Comparison of ENCODE assay signal across 26 mouse cellular contexts in the genomic region with DNA sequence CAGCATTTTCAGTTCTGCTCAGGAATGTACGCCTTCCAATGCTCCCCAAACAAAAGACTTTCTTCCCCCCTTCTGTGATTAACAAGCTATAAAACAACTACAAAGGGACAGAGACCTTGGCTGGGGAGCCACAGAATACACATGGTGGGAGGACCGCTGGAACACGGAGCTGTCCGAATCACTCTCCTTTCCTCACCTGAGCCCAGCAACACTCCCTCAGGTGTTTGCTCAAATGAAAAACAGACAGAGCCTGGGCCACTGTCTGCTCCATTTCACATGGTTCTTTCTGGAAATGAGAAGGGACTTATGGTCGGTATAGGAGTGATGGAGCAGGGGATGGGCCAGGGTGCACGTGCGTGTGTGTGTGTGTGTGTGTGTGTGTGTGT.
DNase-seq lines count a peak whose midpoint lies in the region; ATAC-seq and TF ChIP-seq lines count a peak whose summit lies in the region.
"Had no signal": no experiment of that assay in that cellular context is flagged by ENCODE, and none has a peak within 500 bp of the region (broad histone marks: within the 10 kb centered on the region; RNA-seq: fewer than 3 reads in every experiment).

No protein-coding gene starts in this region.

- H3K4me1 ChIP-seq in limb, embryonic 13.5 days, result peaks cover 22% of the 10 kb centered on the region
- peaks cover 21% of the 10 kb centered on the region for H3K4me1 ChIP-seq in limb, embryonic 10.5 days
- H3K4me1 ChIP-seq in limb, embryonic 14.5 days (ENCODE audit: control insufficient read depth, insufficient read depth, low read length), result peaks cover 7% of the 10 kb centered on the region; the same call in 1 of the 2 replicates
- H3K4me1 ChIP-seq: embryonic facial prominence, embryonic 13.5 days; forebrain, embryonic 13.5 days; heart, embryonic 15.5 days; intestine, embryonic 15.5 days had no signal

- no peaks in the 10 kb centered on the region for H3K36me3 ChIP-seq in limb, embryonic 13.5 days
- no peaks in the 10 kb centered on the region for H3K36me3 ChIP-seq in limb, embryonic 10.5 days
- no peaks in the 10 kb centered on the region for H3K36me3 ChIP-seq in limb, embryonic 14.5 days (ENCODE audit: control insufficient read depth, insufficient read depth, low read length)
- H3K36me3 ChIP-seq: embryonic facial prominence, embryonic 13.5 days; forebrain, embryonic 10.5 days; heart, embryonic 12.5 days; heart, embryonic 15.5 days; intestine, embryonic 15.5 days had no signal

- no peak overlapping the region for H3K4me3 ChIP-seq in limb, embryonic 13.5 days
- no peak overlapping the region for H3K4me3 ChIP-seq in limb, embryonic 10.5 days
- H3K4me3 ChIP-seq in limb, embryonic 14.5 days (replicated peaks; ENCODE audit: low read length), result no peak overlapping the region
- H3K4me3 ChIP-seq: embryonic facial prominence, embryonic 13.5 days; forebrain, embryonic 10.5 days; forebrain, embryonic 13.5 days; heart, embryonic 12.5 days; heart, embryonic 15.5 days; intestine, embryonic 15.5 days had no signal

- TF ChIP-seq POLR2A in limb, embryonic 14.5 days (IDR thresholded peaks at IDR 0.05; ENCODE audit: borderline replicate concordance, extremely low read depth, insufficient read depth, insufficient read length), result no peak

- H3K27ac ChIP-seq in limb, embryonic 13.5 days, result no peak overlapping the region
- H3K27ac ChIP-seq in limb, embryonic 10.5 days, result no peak overlapping the region
- no peak overlapping the region for H3K27ac ChIP-seq in limb, embryonic 14.5 days (replicated peaks; ENCODE audit: low read depth, low read length)
- H3K27ac ChIP-seq: embryonic facial prominence, embryonic 13.5 days; forebrain, embryonic 10.5 days; forebrain, embryonic 13.5 days; heart, embryonic 15.5 days; intestine, embryonic 15.5 days had no signal

- DNase-seq in adrenal gland, postnatal 14 days, result peak; percentile 10
- DNase-seq in adrenal gland, adult 18-20 months (ENCODE audit: low spot score in 2 of 2), result no peak
- DNase-seq in heart, adult 11 months, result peak; percentile 80
- DNase-seq in heart, postnatal 36 days, result no peak
- no peak for DNase-seq in limb, embryonic 10.5 days (ENCODE audit: low spot score)
- DNase-seq in limb, embryonic 14.5 days (ENCODE audit: low spot score), result no peak
- DNase-seq in cerebellum, adult 8-10 months, result no peak
- DNase-seq: adrenal gland, adult 8-10 months; adrenal gland, postnatal 36 days; cerebellum, adult 18-20 months; cerebellum, adult 9-11 months; forebrain, postnatal 0 days; gastrocnemius, postnatal 10 days; gastrocnemius, postnatal 36 days; heart, adult 18-20 months; heart, postnatal 10 days; heart, postnatal 4 days; kidney, adult 11 months had no signal

- H3K9me3 ChIP-seq in limb, embryonic 13.5 days, result no peaks in the 10 kb centered on the region
- H3K9me3 ChIP-seq in limb, embryonic 10.5 days (replicated peaks), result no peaks in the 10 kb centered on the region
- H3K9me3 ChIP-seq in limb, embryonic 14.5 days (ENCODE audit: control insufficient read depth, low read length), result no peaks in the 10 kb centered on the region
- H3K9me3 ChIP-seq: embryonic facial prominence, embryonic 13.5 days; forebrain, embryonic 10.5 days; forebrain, embryonic 13.5 days; heart, embryonic 12.5 days; heart, embryonic 15.5 days; intestine, embryonic 15.5 days had no signal

- no peaks in the 10 kb centered on the region for H3K27me3 ChIP-seq in limb, embryonic 13.5 days
- H3K27me3 ChIP-seq in limb, embryonic 10.5 days (ENCODE audit: low read depth, poor library complexity, severe bottlenecking), result no peaks in the 10 kb centered on the region
- H3K27me3 ChIP-seq in limb, embryonic 14.5 days (ENCODE audit: control insufficient read depth, insufficient read depth, low read length), result no peaks in the 10 kb centered on the region
- H3K27me3 ChIP-seq: embryonic facial prominence, embryonic 13.5 days; forebrain, embryonic 13.5 days; heart, embryonic 12.5 days; heart, embryonic 15.5 days; intestine, embryonic 15.5 days had no signal

- 46% methylated on average over 7 of the region's 7 CpGs for WGBS in limb, embryonic 13.5 days
- WGBS in limb, embryonic 10.5 days, result 68% methylated on average over 7 of the region's 7 CpGs
- WGBS in limb, embryonic 14.5 days, result 33% methylated on average over 7 of the region's 7 CpGs

- 0 out of 2 replicates have a peak, but pooled peaks have one; percentile 19 for ATAC-seq in limb, embryonic 13.5 days (ENCODE audit: low FRiP score, low read depth)
- peak; percentile 51; the same call in 1 of the 2 replicates for ATAC-seq in limb, embryonic 14.5 days (ENCODE audit: low FRiP score, low read depth)
- ATAC-seq: forebrain, embryonic 13.5 days; forebrain, postnatal 0 days; hindbrain, embryonic 16.5 days; intestine, embryonic 15.5 days had no signal

- no peak overlapping the region; the same call in 1 of the 2 replicates for H3K4me2 ChIP-seq in limb, embryonic 13.5 days (replicated peaks)
- H3K4me2 ChIP-seq in limb, embryonic 14.5 days (replicated peaks; ENCODE audit: low read depth, low read length, severe bottlenecking), result no peak overlapping the region
- H3K4me2 ChIP-seq: embryonic facial prominence, embryonic 13.5 days; forebrain, embryonic 13.5 days; heart, embryonic 12.5 days; heart, embryonic 15.5 days; intestine, embryonic 15.5 days had no signal

- intact Hi-C loops in heart, postnatal 36 days (cut with DNase I), result no loop called here

- H3K9ac ChIP-seq in limb, embryonic 13.5 days, result no peak overlapping the region
- no peak overlapping the region for H3K9ac ChIP-seq in limb, embryonic 14.5 days (ENCODE audit: low read depth, low read length, severe bottlenecking)
- H3K9ac ChIP-seq: embryonic facial prominence, embryonic 13.5 days; forebrain, embryonic 13.5 days; forebrain, postnatal 0 days; heart, embryonic 12.5 days; heart, embryonic 15.5 days; intestine, embryonic 15.5 days had no signal

Comparison
In these comparisons a context has a peak if more than half of its experiments do, and no peak if none do; other contexts are left out.
1. DNase-seq: peak in adrenal gland, postnatal 14 days (single experiment) and heart, adult 11 months (single experiment); none in adrenal gland, adult 18-20 months (0 of 2), heart, postnatal 36 days (0 of 2), limb, embryonic 10.5 days (single experiment), limb, embryonic 14.5 days (single experiment) and cerebellum, adult 8-10 months (single experiment).